Mouse (Mus musculus) cerebellum, adult 11-12 months (tissue): ENCODE measurements around the gene Hook2.

Experiments used
- DNase-seq: peaks from one replicate; pipeline ENCODE4 v3.0.0; 2022

Gene Hook2

DNA sequence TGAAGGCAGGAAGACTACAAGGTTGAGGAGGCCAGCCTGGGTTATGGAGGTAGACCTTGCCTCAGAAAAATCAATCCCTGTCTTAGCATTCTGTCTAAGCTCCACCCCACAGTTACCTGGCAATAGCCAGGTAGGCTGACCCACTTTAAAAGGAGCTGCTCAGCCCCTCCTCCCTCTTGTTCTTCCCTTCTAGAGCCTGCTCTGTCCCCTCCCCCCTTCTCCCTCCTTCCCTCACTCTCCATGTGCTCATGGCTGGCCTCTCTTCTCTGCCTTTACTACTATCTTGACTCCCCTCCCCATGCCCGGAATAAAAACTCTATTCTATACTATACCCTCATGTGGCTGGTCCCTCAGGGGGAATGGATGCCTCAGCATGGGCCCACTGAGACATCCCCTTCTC is 43.5 kb downstream of the Hook2 start:
- no peak for DNase-seq

DNA sequence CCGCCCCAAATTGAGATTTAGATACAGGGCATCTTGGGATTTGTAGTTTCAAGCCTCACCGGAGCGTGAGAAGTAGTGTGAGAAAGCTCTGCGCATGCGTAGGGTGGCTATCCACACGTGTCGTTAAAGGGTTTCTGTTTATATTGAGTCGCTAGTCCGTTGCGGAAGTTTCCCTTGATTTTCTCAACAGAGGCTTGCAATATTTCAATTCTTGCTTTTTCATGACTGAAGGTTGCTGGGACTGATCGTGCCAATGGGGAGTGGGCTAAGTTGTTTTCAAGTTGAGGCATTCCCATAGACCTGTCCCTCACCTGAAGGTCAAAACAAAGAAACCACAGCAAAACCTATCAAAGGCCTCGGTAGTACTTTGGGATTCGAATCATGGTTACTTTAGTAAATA is 44.4 kb downstream of the Hook2 start:
- DNase-seq = peak; percentile 72

DNA sequence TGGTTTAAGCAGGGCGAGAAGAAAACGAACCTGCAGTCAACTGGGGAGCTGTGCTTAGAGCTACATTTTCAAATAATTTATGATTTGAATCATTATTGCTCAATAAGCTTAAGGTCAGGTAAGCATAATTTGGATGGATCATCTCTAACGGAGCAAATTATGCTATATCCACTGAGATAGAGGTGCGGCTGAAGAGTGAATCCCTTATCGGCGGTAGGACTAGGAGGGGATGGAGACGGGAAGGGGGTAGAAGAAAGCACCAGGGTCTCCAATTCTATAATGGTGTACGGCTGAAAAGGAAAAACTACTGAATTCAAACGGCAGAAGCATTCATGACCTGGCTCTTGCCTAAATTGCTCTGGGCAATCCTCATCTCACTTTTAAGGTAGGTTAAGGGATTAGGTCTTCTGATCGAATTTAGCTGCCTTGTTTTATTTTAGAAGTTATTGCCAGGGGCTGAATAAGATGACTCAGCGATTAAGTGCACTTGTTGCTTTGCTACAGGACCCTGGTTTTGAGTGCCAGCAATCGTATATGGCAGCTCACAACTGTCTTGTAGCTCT is 44.8 kb downstream of the Hook2 start:
- no peak for DNase-seq

DNA sequence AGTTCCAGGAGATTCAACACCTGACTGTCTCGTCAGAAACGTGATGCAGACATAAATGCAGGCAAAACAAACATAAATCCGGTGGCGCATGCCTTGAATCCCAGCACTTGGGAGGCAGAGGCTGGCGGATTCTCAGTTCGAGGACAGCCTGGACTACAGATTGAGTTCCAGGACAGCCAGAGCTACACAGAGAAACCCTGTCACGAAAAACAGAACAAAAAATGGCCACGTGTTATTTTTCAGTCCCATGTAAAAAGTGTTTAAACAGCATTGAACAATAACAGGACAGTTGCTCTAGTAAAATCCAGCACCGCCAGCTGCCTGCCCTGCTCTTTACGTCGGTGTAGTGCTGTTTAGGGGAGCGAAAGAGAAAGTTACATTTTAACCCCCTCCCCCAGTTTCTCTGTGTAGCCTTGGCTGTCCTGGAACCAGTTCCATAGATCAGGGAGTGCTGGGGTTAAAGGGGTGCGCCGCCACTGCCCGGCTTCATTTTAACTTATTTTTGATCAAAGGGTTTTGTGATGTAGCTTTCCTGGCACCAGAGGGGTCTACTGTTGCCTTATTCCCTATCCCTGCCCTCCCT is 45.4 kb downstream of the Hook2 start:
- no peak for DNase-seq

DNA sequence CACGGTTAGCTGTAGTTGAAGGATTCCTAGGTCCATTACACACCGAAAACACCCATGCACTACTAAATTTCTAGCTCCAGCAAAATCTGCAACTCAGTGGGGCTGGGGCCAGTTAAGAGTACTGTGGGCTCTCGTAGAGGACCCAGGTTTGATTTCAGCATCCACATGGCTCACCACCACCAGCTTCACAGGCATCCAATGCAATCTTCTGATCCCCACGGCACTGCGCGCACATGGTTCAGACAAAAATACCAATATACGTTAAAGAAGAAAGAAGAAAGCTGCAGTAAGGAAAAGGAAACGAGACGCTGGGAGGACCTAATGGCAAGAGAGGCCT is 45.9 kb downstream of the Hook2 start:
- no peak for DNase-seq

DNA sequence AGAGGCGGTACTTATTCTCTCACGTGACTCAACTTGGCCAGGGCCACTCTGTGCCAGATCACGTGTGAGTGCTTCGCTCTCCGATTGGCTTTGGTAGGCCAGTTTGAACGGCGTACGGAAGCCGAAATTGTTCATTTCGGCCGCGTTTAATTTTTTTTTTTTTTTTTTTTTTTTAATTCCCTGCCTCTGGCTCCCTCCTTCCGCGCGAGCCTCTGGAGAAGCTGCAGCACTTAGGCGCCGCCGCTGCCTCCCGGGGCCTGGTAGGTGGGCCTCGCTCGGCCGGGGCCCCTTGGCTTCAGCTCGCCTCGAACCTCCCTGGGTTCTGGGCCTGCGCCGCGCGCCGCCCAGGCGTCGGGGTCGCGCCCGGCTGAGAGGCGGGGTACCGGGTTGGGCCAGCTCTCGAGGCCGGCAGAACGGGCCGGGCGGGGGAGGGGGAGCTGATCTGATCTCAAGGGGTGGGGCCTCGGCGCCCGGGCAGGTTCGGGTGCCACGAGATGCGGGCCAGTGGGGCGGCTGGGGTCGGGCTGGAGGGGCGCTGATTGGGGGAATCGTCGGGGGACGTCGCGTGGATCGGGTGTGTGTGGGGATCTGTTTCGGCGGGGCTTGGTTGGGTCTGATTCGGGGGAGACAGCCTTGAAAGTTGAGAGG is 46.4 kb downstream of the Hook2 start, which contains the start of gene Tnpo2:
Gene Tnpo2, plus strand, starts transcription at position 198 of the 648 bp plus-strand sequence.
- DNase-seq = peak; percentile 94

DNA sequence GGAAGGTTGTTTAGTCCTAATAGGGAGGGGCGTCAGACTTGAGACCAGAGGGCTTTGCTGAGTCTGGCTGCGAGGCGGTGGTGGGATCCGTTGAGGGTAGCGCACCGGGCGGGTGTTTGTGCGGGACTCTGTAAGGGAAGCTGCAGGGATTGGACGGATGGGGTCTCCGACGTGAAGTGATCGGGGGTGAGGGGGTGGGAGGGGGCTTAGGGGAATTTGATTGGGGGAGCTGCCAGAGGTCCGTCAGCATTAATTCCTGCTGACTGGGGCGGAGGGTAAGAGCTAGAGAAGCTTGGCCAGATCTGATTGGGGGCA is 46.9 kb downstream of the Hook2 start:
- DNase-seq = no peak

DNA sequence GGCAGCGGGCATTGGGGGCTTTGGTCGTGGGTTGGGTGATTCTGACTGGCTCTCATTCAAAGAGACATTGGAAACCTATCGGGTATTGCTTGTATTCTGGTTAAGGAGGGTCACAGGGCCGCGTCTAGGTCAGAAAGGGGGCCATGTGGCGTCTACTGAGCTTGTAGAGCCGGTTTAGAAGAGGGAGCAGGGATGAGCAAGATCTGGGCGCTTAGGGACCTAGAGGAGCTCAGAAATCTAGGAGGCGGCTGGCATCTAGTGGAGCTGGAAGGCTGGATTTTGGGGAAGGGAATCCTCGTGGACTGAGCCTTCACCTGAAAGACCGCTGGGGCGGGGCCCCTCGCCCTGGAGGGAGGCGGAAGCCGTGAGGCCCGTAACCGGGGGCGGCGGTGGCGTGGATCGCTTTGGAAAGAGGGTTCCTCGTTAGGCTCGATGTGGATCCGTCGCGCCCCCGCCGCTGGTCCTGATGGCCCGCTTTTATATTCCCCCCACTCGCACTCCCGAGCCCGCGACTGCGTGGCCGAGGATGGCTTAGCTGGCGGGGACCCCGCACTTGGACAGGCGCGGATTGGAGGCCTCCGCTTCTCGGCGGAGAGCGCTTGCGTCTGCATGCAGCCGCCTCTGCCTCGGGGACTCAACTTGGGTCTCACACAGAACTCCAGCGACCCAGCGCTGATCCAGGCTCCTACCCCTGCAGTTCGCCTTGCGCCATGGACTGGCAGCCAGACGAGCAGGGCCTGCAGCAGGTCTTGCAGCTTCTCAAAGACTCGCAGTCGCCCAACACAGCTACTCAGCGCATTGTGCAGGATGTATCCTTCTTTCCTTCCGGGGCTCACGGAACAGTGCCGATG is 47.5 kb downstream of the Hook2 start:
- DNase-seq = peak; percentile 60

DNA sequence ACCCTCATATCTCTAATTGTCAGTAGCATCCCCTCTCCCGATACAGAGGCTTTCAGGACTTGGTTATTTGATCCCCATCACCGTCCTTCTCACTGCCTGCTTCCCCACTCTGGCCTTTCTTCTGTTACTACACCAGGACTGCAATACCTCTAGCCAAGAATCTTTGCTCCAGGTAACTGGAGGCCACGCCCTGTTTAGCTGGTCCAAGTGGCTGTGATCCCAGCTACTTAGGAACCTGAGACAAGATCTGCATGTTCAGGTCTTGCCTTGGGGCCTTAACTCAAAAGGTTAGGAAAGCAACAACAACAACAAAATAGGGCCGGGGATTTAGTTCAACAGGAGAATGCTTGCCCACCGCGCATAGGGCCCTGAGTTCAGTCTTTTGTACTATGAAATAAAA is 53.2 kb downstream of the Hook2 start:
- no peak for DNase-seq
